Mouse (Mus musculus): ENCODE data around the gene Mcmbp.

The Mcmbp gene

GRCm38 (mm10) chr7:128672408-128673010 lies 67.8 kb downstream of the Mcmbp start:
- CTCF ChIA-PET: interaction anchor here in 2 of 4 experiments (0.5 to 2.3 kb wide), 2 partner anchors 10 to 299 kb away, joined by 3 to 7 read pairs; no protein-coding TSS in a partner anchor
- POLR2A ChIA-PET: interaction anchor here in 2 of 4 experiments (0.6 to 3.0 kb wide), 9 partner anchors 11 to 299 kb away, joined by 3 to 19 read pairs (median 4); partner anchors contain the start of genes Bag3 (in 1 of the 2) and Tial1 (in 1 of the 2)

GRCm38 (mm10) chr7:128671952-128672351 lies 68.3 kb downstream of the Mcmbp start:
- ChIA-PET POLR2A (interaction anchor here in 2 of 4 experiments (0.7 to 3.0 kb wide), 7 partner anchors 10 to 210 kb away, joined by 3 to 19 read pairs (median 3); partner anchors contain the start of gene Tial1 (in 1 of the 2)), CTCF (interaction anchor here in 2 of 4 experiments (0.5 to 2.3 kb wide), 2 partner anchors 9 to 299 kb away, joined by 3 to 7 read pairs; no protein-coding TSS in a partner anchor)

- CTCF ChIA-PET: no interaction called here
- POLR2A ChIA-PET: no interaction called here
These were observed 71.5 kb downstream of the Mcmbp start for GRCm38 (mm10) chr7:128668831-128669230.

GRCm38 (mm10) chr7:128667788-128668187 lies 72.5 kb downstream of the Mcmbp start:
- CTCF ChIA-PET: interaction anchor here in 1 of 4 experiments (1.2 kb wide), 1 partner anchor 296 kb away, joined by 4 read pairs; no protein-coding TSS in a partner anchor
- POLR2A ChIA-PET: interaction anchor here in 2 of 4 experiments (1.3 kb wide), 2 partner anchors 57 to 204 kb away, joined by 3 to 4 read pairs; partner anchors contain the start of gene Inpp5f (in 1 of the 2)

GRCm38 (mm10) chr7:128664861-128665377 lies 75.4 kb downstream of the Mcmbp start:
- ChIA-PET CTCF (no interaction called here), POLR2A (interaction anchor here in 2 of 4 experiments (0.7 to 1.6 kb wide), 4 partner anchors 54 to 214 kb away, joined by 3 to 7 read pairs (median 4); partner anchors contain the start of genes Inpp5f (in 1 of the 2) and Tial1 (in 1 of the 2))

GRCm38 (mm10) chr7:128663906-128664305 lies 76.4 kb downstream of the Mcmbp start:
- ChIA-PET CTCF (interaction anchor here in 2 of 4 experiments (0.6 to 0.7 kb wide), 2 partner anchors 255 to 265 kb away, joined by 3 to 4 read pairs; no protein-coding TSS in a partner anchor), POLR2A (interaction anchor here in 2 of 4 experiments (0.6 to 1.6 kb wide), 3 partner anchors 17 to 203 kb away, joined by 3 to 7 read pairs (median 5); partner anchors contain the start of genes Inpp5f (in 1 of the 2) and Tial1 (in 1 of the 2))

GRCm38 (mm10) chr7:128656970-128657369 lies 83.3 kb downstream of the Mcmbp start:
- POLR2A ChIA-PET: no interaction called here
- CTCF ChIA-PET: no interaction called here
